Mouse (Mus musculus) embryonic facial prominence, embryonic 12.5 days (tissue): Measurements from ENCODE around the gene Sdad1. TPM values are rescaled to one million over a fixed set of nuclear protein-coding genes. Genes with fewer than 3 reads are reported as not detected.

ENCODE experiments used
- ATAC-seq: fragments of 200-750 bp; cut with Nextera tagmentation; 2 replicates; pipeline ENCODE4 v1.8.0; 2017; ENCODE audit not compliant: insufficient number of reproducible peaks, insufficient read depth, low FRiP score, low TSS enrichment
- H3K27ac ChIP-seq: fragments of 300-500 bp; sonication (generic); 2 replicates; pipeline ENCODE4 v1.5.1; 2016; ENCODE audit warnings: mild to moderate bottlenecking
- H3K27me3 ChIP-seq: fragments of 300-500 bp; sonication (generic); 2 replicates; pipeline ENCODE4 v1.6.1; 2016; ENCODE audit warnings: mild to moderate bottlenecking, moderate library complexity
- H3K36me3 ChIP-seq: fragments of 300-500 bp; sonication (generic); 2 replicates; pipeline ENCODE4 v1.6.1; 2016; ENCODE audit warnings: mild to moderate bottlenecking
- H3K4me1 ChIP-seq: fragments of 300-500 bp; sonication (generic); 2 replicates; pipeline ENCODE4 v1.6.1; 2016
- H3K4me2 ChIP-seq: fragments of 300-500 bp; sonication (generic); replicated peaks from 2 replicates; pipeline ENCODE4 v1.6.1; 2016; ENCODE audit warnings: mild to moderate bottlenecking, moderate library complexity
- H3K4me3 ChIP-seq: fragments of 300-500 bp; sonication (generic); 2 replicates; pipeline ENCODE4 v1.5.1; 2016; ENCODE audit warnings: mild to moderate bottlenecking
- H3K9ac ChIP-seq: fragments of 300-500 bp; sonication (generic); 2 replicates; pipeline ENCODE4 v1.6.1; 2016; ENCODE audit warnings: mild to moderate bottlenecking, moderate library complexity
- H3K9me3 ChIP-seq: fragments of 300-500 bp; sonication (generic); 2 replicates; pipeline ENCODE4 v1.6.1; 2016; ENCODE audit warnings: mild to moderate bottlenecking, moderate library complexity
- WGBS: fragments of 180-500 bp; shearing (Covaris S2); methylation state at CpG from one replicate; pipeline ENCODE4 v1.1.7; 2016; 5-methylcytosine and 5-hydroxymethylcytosine counted together
- polyA plus RNA-seq: library from polyadenylated mRNA; unstranded; fragments of >200 nt; fragmentation: Nextera tagmentation; extraction: Ambion mirVana; gene quantifications from 2 replicates; pipeline ENCODE4 v1.2.1, GENCODE M21; 2016

Sdad1 gene
- polyA plus RNA-seq, 1 experiment from 2014 or later = 44.7 TPM

DNA sequence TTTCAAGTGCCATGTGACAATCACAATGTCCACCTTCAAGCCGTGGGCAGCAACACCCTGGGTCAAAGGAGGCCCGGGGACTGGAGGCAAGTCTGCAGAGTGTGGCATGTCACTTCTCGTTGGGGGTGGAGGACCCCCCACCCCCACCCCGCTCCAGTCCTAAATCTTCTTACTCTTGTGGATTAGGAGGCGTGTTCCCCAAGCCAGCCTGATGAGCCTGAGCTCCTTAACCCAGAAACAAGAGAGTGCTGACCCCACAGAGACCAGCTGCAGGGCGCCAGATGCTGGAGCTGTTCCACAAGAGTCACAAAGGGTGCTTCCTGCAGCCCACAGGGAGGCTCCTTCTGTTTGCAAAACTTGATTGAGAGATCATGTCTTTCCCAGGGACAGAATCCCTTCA is 54.1 kb downstream of the Sdad1 start, which contains the start of gene Ppef2:
Gene Ppef2 (minus strand): TSS at position 61 of the 400 bp plus-strand sequence.
- no peak within 1 kb of the TSS for H3K27ac ChIP-seq
- no peak within 1 kb of the TSS for H3K4me3 ChIP-seq
- H3K4me2 ChIP-seq = no peak within 1 kb of the TSS
- H3K27me3 ChIP-seq = 0 out of 2 replicates have a peak, but pooled peaks cover 5% of the 10 kb centered on the region
- H3K36me3 ChIP-seq = no peaks in the 10 kb centered on the region
- no peak for ATAC-seq
- peaks cover 5% of the 10 kb centered on the region; the same call in 1 of the 2 replicates for H3K4me1 ChIP-seq
- no peaks in the 10 kb centered on the region for H3K9me3 ChIP-seq
- WGBS = 12% methylated on average over 6 of the region's 6 CpGs
- H3K9ac ChIP-seq = no peak within 1 kb of the TSS

DNA sequence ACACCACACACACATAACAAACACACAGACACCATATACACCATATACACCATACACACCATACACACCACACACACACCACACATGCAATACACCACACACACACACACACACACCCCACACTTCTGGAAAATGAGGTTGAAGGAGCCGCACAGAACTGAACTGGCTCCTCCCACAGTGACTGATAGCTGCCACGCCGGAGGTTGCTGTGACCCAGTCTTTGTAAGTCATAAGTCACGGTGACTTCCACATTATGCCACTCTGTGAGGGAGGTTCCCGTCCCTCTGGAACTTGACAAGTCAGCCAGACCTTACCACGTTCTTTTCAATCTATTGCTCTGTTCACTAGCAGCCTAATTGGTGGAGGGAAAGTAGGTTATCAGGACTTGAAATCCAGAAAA is 55.8 kb downstream of the Sdad1 start:
- no peak for ATAC-seq
- Histone ChIP-seq H3K9ac (no peak overlapping the region), H3K9me3 (no peaks in the 10 kb centered on the region), H3K4me1 (peaks cover 5% of the 10 kb centered on the region; the same call in 1 of the 2 replicates), H3K27me3 (0 out of 2 replicates have a peak, but pooled peaks cover 5% of the 10 kb centered on the region), H3K36me3 (no peaks in the 10 kb centered on the region), H3K4me3 (no peak overlapping the region), H3K4me2 (no peak overlapping the region), H3K27ac (no peak overlapping the region)
- 73% methylated on average over 6 of the region's 6 CpGs for WGBS

DNA sequence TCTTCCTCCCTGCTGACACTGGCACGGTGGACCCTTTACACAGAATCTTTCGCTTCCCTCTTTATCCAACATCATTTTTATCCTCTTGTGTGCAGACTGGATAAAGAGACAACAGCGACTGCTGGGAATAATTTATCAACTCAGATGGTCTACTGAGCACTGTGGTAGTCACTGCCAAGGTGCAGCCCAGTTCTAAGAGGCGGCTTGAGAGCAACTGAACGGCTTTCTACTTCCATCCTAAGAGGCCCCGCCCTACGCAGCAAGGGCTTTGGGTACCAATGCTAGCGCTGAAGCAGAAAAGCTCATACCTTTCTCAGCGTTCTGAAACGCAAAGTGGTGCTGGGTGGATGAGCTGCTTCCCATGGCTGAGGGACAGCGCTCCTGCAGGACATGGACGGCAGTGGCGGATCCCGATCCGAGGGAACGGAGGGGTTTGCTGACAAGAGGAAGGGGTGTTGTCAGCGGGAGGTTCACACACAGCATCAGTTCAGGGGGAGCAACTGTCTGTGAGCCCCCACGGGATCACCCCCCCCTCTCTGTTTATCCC is 57.4 kb downstream of the Sdad1 start:
- Histone ChIP-seq H3K27ac (no peak overlapping the region), H3K9me3 (no peaks in the 10 kb centered on the region), H3K4me3 (no peak overlapping the region), H3K36me3 (no peaks in the 10 kb centered on the region), H3K4me1 (peaks cover 5% of the 10 kb centered on the region; the same call in 1 of the 2 replicates), H3K4me2 (peak overlapping the region; percentile 17; the same call in 1 of the 2 replicates), H3K9ac (no peak overlapping the region), H3K27me3 (0 out of 2 replicates have a peak, but pooled peaks cover 5% of the 10 kb centered on the region)
- ATAC-seq = no peak
- WGBS = 18% methylated on average over 18 of the region's 18 CpGs

DNA sequence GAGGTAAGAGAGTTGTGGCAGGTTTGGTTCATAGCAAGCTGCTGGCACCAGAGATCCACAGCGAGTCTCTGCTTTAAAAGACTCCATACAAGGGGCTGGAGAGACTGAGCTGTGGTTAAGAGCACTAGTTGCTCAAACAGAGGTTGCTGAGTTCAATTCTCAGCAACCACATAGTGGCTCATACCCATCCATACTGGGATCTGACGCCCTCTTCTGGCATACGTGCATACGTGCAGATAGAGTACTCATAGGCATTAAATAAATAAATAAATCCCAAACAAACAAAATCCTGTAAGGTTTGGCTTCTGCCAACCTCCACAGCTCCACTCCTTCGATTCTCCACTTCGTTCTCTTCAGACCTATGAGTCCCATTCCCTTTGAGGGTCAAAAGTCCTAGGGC is 58.2 kb downstream of the Sdad1 start:
- no peak for ATAC-seq
- Histone ChIP-seq H3K9me3 (no peaks in the 10 kb centered on the region), H3K4me2 (no peak overlapping the region), H3K27me3 (0 out of 2 replicates have a peak, but pooled peaks cover 5% of the 10 kb centered on the region), H3K4me3 (no peak overlapping the region), H3K4me1 (peaks cover 5% of the 10 kb centered on the region; the same call in 1 of the 2 replicates), H3K36me3 (no peaks in the 10 kb centered on the region), H3K9ac (no peak overlapping the region), H3K27ac (no peak overlapping the region)
- 87% methylated on average over 6 of the region's 6 CpGs for WGBS

DNA sequence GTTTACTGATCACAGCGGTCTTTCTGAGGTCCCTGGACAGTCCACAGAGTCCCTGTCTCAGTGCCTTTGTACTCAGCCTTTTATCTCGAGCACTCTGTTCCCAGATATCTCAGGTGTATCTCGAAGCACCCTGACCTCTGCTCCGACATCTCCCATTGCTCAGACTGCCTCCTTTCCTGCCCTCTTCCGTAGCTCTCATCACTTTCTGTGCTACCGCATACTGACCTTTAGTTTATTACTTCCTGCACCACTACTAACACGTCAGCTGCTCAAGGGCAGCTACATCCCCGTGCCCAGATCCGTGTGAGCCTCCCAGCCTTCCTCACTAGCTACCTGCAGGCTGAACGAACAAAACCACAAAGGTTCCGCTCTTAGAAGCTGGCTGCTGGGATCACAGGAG is 61.7 kb downstream of the Sdad1 start:
- no peaks in the 10 kb centered on the region for H3K9me3 ChIP-seq
- H3K9ac ChIP-seq = no peak overlapping the region
- no peak overlapping the region for H3K4me2 ChIP-seq
- H3K27ac ChIP-seq = no peak overlapping the region
- no peaks in the 10 kb centered on the region for H3K36me3 ChIP-seq
- no peaks in the 10 kb centered on the region for H3K27me3 ChIP-seq
- H3K4me1 ChIP-seq = peaks cover 5% of the 10 kb centered on the region; the same call in 1 of the 2 replicates
- no peak overlapping the region for H3K4me3 ChIP-seq
- 84% methylated on average over 11 of the region's 11 CpGs for WGBS
- no peak for ATAC-seq

DNA sequence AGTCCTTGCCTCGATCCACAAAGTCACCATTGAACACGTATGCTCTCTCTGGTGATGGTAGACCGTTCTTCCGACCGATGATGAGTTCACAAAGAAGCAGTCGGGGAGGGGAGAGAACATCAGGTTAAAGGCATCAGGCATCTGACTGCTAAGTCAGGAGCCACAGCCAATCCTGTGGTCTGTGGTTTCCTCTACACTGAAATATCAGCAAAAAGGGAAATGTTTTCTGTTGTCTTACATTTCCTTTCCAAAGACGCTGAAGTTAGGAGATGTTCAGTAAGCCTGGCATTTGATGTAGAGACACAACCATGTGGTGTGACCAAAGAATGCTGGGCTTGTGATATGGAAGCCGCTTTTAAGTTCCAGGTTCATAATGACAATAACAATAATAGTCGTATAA is 64.8 kb downstream of the Sdad1 start:
- 90% methylated on average over 9 of the region's 9 CpGs for WGBS
- Histone ChIP-seq H3K27me3 (no peaks in the 10 kb centered on the region), H3K4me2 (no peak overlapping the region), H3K36me3 (no peaks in the 10 kb centered on the region), H3K4me1 (no peaks in the 10 kb centered on the region), H3K9ac (no peak overlapping the region), H3K4me3 (no peak overlapping the region), H3K27ac (no peak overlapping the region), H3K9me3 (no peaks in the 10 kb centered on the region)
- no peak for ATAC-seq

DNA sequence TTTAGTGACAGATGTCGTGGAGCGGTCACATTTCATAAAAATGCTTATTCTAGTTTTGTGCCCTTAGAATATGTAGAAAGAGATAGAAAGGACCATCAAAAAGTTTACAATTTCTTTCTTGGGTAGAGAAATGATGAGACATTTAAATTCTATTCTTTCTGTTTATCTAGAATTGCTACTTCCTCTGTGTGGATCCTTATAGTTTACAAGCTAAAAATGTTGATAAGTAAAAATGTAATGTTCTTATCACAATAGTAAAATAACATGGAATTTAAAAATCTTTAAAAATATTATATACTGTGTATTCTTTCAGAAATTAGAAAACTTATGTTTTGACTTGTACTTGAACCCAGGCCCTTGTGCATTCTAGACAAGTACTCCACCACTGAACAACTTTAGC is 65.4 kb downstream of the Sdad1 start:
- H3K27me3 ChIP-seq = no peaks in the 10 kb centered on the region
- no peak overlapping the region for H3K27ac ChIP-seq
- H3K36me3 ChIP-seq = no peaks in the 10 kb centered on the region
- 94% methylated on average over 2 of the region's 2 CpGs for WGBS
- no peaks in the 10 kb centered on the region for H3K4me1 ChIP-seq
- no peak for ATAC-seq
- H3K4me2 ChIP-seq = no peak overlapping the region
- no peak overlapping the region for H3K4me3 ChIP-seq
- no peak overlapping the region for H3K9ac ChIP-seq
- no peaks in the 10 kb centered on the region for H3K9me3 ChIP-seq

DNA sequence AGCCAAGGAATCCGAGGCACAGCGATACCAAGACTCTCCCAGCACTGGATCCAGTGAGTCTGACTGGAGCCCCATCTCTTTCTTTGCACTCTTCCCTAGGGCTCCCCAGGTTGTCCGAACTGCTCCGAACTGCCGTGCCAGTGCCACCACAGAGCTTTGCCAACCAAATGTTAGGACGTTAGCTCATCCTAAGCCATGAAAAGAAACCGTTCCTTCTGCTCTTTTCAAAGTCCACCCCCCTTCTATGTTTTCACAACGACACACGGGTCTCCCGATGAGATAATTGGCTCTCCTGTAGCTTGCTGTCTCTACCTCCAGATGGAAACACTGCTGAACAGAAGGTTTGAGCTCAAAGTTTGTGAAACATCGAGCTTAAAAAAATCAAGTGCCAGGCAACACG is 69.5 kb downstream of the Sdad1 start:
- 90% methylated on average over 12 of the region's 12 CpGs for WGBS

DNA sequence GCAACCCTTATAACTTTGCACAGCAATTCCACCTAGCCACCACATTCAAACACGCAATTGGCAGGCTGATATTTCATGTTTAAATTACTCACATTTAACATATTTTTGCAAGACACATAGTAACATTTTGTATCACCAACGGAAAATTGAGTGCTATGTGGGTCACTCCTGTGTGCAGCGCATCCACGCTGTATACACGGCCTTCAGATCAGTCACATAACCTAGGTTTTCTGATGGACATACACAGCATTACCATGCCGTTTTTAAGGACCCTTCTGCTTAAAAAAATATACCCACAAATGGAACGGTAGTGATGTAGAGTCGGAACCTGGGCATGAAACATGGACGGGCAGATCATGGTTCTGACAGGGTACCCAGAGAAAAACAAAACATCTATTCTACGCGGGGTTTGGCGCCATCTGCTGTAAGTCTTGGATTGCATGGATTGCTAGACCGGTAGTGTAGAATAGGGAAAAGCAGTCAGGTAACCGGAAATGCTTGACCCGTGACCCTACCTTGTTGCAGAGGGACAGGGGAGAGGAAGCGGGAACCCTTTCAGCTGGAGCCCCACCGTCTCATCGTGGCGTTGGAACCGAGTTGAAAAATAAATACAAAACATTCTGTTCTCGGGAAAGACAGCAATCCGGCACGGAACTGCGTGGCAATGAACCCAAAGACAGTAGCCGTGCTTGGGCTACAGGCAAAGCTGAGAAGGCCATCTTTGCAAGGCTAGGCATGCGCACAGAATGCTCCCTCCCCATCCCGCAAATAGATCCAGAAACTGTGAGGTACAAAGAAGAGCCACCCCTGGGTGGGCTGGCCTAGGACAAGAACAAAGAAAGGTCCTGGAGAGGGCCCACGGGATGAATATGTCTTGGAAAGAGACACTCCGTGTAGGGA is 70.7 kb downstream of the Sdad1 start:
- H3K36me3 ChIP-seq = no peaks in the 10 kb centered on the region
- no peak overlapping the region for H3K9ac ChIP-seq
- 42% methylated on average over 29 of the region's 29 CpGs for WGBS
- H3K4me3 ChIP-seq = no peak overlapping the region
- no peaks in the 10 kb centered on the region for H3K9me3 ChIP-seq
- H3K4me2 ChIP-seq = 0 out of 2 replicates have a peak overlapping the region, but pooled peaks have one; percentile 19
- H3K27me3 ChIP-seq = no peaks in the 10 kb centered on the region; the same call in 1 of the 2 replicates
- H3K27ac ChIP-seq = no peak overlapping the region
- no peak for ATAC-seq
- H3K4me1 ChIP-seq = no peaks in the 10 kb centered on the region

More for the DNA sequence above, 69.5 kb downstream of the Sdad1 start:
- Histone ChIP-seq H3K9me3 (no peaks in the 10 kb centered on the region), H3K36me3 (no peaks in the 10 kb centered on the region), H3K4me1 (no peaks in the 10 kb centered on the region), H3K27me3 (no peaks in the 10 kb centered on the region; the same call in 1 of the 2 replicates), H3K9ac (no peak overlapping the region), H3K4me3 (no peak overlapping the region), H3K4me2 (no peak overlapping the region), H3K27ac (no peak overlapping the region)
- ATAC-seq = no peak

DNA sequence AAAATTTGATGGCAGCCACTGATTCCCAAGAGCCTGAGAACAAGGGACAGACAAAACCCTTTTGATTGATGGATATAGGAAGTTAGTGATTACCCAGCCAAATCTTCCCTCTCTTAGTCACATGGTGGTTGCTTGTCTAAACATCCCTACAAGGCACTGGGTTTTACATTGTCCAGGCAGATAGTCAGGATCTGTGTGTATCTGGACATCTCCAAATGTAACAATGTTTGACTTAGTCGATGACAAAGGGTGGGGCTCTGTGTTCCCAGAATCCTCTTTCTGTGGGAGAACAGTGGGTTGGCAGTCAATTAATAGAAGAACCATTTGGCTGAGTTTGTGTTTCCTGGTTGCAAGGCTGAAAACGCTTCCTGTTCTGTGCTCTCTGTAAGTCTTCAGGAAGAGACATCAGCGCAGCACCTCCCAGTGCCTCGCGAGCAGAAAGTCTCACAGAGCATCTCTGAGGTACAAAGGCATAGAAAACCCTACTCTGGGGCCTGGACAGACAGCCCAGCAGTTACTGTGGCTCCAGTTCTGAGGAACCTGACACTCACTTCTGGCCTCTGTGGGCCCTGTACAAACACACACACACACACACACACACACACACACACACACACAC is 75.2 kb downstream of the Sdad1 start:
- Histone ChIP-seq H3K36me3 (no peaks in the 10 kb centered on the region), H3K27me3 (no peaks in the 10 kb centered on the region; the same call in 1 of the 2 replicates), H3K27ac (no peak overlapping the region), H3K9ac (no peak overlapping the region), H3K4me2 (no peak overlapping the region), H3K4me3 (no peak overlapping the region), H3K9me3 (no peaks in the 10 kb centered on the region), H3K4me1 (no peaks in the 10 kb centered on the region)
- ATAC-seq = 0 out of 2 replicates have a peak, but pooled peaks have one; percentile 15
- 54% methylated on average over 5 of the region's 5 CpGs for WGBS
